Mouse (Mus musculus): ENCODE results near the gene Fbh1.

DNA sequence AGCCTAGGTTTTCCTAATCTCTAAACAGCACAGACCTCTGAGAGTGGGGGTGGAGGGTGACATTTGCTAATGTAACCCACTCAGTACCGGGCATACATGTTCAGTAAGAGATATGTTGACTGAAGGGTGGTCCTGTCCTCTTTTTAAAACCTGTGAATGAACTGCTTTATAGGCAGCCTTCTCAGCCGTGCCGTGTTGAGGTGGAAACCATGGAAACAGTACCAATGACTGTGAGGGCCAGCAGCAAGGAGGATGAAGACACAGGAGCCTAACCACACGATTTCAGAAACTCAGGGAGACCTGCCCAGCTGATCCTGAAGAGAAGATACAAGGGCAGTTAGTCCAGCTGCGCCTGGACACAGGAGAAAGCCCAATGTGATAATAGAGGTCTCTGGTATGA, 44.4 kb downstream of the Fbh1 start:
- TF ChIP-seq CTCF (IDR thresholded peaks at IDR 0.05; ENCODE audit: borderline replicate concordance, extremely low read depth, insufficient read depth, insufficient read length) (no peak), POLR2A (IDR thresholded peaks at IDR 0.05; ENCODE audit: borderline replicate concordance, extremely low read depth, insufficient read depth, insufficient read length, poor library complexity, severe bottlenecking) (no peak)
